Mouse (Mus musculus) c-Kit-positive CD71-negative TER-119-negative erythroid progenitor cells, embryonic 14.5 days (primary cell): ENCODE results near the gene Pbld2.
A peak's percentile ranks its signal among the peaks of the same experiment; 100 is the strongest.

Experiments used
- DNase-seq: peaks from one replicate; pipeline ENCODE4 v3.0.0-alpha.2; 2013; ENCODE audit warnings: low read depth

Gene Pbld2

DNA sequence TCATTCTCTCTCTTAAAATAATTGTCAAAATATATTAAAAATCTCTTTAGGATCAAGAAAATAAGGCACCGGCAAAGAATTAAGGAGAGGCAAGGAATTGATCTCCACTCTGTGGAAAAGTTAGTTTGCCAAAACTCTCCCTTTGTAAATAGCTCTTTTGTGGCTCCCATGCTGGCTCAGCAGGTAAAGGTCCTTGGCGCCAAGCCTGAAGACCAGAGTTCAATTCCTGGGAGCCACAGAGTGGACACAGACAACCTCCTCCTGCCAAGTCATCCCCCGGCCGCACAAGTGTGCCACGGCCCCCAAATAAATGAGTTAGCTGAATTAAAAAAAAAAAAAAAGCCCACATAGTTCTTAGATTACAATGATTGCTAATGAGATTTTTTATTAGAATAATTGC, 38.6 kb downstream of the Pbld2 start:
- no peak for DNase-seq

- no peak for DNase-seq
Measured at GRCm38 (mm10) chr10:63063365-63063764, 39.2 kb downstream of the Pbld2 start.

DNA sequence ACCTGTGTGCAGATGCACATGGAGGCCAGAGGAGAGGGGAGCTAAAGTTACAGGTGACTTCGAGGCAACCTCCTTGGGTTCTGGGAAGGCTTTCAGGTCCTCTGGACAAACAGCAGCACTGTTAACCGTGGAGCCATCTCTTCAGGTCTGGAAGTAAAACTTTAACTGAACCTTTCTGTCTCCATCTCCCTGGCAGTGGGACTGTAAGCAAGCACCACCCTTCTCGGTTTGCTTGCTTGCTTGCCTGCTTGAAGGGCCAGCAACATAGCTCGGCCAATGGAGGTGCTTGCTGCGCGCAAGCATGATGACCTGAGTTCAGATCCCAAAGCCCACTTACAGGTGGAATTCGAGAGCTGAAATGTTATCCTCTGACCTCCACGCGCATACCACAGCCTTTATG, 40.4 kb downstream of the Pbld2 start:
- no peak for DNase-seq

- DNase-seq, result no peak
Measured at GRCm38 (mm10) chr10:63065561-63065960, 41.4 kb downstream of the Pbld2 start.

DNA sequence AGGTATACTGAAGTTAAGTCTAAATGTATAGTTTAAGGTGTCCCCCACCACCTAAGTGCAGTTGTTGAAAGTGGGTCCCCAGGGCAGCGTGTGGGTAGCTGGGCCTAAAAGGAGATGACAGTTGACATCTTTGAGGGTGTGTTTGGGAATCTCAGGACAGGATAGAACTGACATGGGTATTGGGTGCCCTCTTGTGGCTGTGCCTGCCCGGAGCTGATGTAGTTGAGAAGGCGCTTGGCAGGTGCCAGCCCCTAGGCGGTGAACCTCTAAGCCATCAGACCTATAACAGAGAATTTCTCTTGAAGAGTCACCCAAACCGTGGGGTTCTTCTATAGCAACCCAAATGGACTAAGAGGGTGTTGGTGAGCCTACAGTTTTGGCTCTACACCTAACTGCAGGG, 41.9 kb downstream of the Pbld2 start:
- DNase-seq, result peak; percentile 29

GRCm38 (mm10) chr10:63086304-63086703, 62.2 kb downstream of the Pbld2 start:
- no peak for DNase-seq

- no peak for DNase-seq
Measured at GRCm38 (mm10) chr10:63089103-63089757, 65.1 kb downstream of the Pbld2 start.

DNA sequence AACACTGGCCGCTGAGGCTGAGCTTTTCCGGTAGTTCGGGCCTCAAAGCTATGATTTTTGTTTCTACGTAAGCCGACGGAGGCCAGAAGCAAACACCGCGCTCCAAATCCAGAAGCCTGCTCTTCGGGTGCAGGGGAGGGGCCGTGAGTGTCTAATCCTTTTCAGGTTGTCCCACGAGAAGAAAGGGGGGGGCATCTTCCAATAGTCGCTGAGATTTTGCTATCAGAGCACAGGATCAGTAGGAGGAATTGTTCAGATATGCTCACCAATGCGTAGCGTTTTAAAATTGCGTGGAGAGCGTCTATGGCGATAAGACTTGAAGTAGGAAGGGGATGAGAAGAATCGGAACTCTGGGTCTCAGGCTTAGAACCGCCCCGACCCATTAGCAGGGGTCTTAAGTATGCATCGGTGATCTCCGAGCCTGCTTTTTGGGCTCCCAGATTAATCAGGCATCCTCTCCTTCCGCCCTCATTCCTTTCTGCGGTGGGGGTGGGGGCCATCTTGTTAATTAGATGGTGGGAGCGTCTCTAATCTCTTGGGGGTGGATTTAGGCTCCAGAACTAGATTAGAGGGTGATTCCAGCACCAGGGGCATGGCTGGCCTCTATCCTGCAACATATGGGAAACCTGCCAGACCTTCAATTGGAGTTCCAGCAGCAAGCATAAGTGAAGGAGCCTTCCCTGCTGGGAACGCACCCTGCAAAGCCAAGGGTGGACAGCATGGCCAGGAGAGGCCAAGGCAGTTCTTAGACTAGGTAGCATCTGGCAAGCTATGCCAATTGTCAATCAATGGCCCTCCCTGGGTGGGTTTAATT, 65.8 kb downstream of the Pbld2 start:
- DNase-seq, result no peak

DNA sequence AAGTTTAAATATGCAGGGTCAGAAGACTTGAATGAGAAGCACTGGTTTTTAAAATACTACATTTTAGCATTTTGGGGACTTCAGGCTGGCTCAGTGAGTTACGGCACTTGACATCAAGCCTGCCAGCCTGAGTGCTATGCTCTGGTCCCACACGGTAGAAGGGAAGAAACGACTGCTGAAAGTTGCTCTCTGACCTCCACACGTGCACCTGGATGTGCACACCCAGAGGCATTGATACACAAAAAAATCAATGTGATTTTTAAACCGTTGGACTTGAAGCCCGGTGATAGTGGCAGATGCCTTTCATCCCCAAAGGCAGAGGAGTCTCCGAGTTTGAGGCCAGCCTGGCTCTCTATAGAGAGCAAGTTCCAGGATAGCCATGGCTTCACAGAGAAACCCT, 67.8 kb downstream of the Pbld2 start:
- DNase-seq, result no peak

GRCm38 (mm10) chr10:63092616-63093550, 68.8 kb downstream of the Pbld2 start:
- no peak for DNase-seq

- DNase-seq, result no peak
Measured at GRCm38 (mm10) chr10:63096757-63097156, 72.6 kb downstream of the Pbld2 start.

- no peak for DNase-seq
Measured at GRCm38 (mm10) chr10:63098191-63098590, 74.1 kb downstream of the Pbld2 start.

GRCm38 (mm10) chr10:63099521-63099920, 75.4 kb downstream of the Pbld2 start, which contains the start of gene Atoh7:
TSS of gene Atoh7 (plus strand) at chr10:63099651.
- DNase-seq, result no peak

DNA sequence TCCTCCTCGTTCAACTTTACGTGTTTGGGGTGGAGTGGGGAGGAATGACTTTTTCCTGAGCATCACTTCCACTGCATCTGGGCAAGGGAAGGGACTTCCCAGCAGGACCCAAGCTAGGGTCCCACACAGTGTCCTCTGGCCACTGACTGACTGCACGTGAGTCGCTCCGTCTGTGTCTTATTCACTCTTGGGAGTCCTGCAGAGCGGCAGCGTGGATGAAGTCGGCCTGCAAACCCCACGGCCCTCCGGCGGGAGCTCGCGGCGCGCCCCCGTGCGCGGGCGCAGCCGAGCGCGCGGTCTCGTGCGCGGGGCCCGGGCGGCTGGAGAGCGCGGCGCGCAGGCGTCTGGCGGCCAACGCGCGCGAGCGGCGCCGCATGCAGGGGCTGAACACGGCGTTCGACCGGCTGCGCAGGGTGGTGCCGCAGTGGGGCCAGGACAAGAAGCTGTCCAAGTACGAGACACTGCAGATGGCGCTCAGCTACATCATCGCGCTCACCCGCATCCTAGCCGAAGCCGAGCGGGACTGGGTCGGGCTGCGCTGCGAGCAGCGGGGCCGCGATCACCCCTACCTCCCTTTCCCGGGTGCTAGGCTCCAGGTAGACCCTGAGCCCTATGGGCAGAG, 75.9 kb downstream of the Pbld2 start:
- DNase-seq, result no peak

- DNase-seq, result no peak
Measured at GRCm38 (mm10) chr10:63100657-63101056, 76.5 kb downstream of the Pbld2 start.
